Mouse (Mus musculus) cerebellum, adult 18-20 months (tissue): ENCODE measurements around the gene Atp8a1.
A peak's percentile ranks its signal among the peaks of the same experiment; 100 is the strongest.

Experiments used
- DNase-seq, 2 experiments: peaks; one replicate each; pipeline ENCODE4 v3.0.0; 2021

Gene Atp8a1

GRCm38 (mm10) chr5:67669436-67669896 lies 177.8 kb downstream of the Atp8a1 start:
- DNase-seq: peak; percentile 36 to 43

- no peak for DNase-seq
Measured at GRCm38 (mm10) chr5:67662715-67663114, 184.5 kb downstream of the Atp8a1 start.

- DNase-seq: no peak
Measured at GRCm38 (mm10) chr5:67659864-67660263, 187.4 kb downstream of the Atp8a1 start.

- DNase-seq: no peak
Measured at GRCm38 (mm10) chr5:67656821-67657259, 190.4 kb downstream of the Atp8a1 start.

- no peak for DNase-seq
Measured at GRCm38 (mm10) chr5:67655696-67656519, 191.3 kb downstream of the Atp8a1 start.

GRCm38 (mm10) chr5:67654572-67654971 lies 192.7 kb downstream of the Atp8a1 start:
- DNase-seq: peak; percentile 43 to 47

- no peak for DNase-seq
Measured at GRCm38 (mm10) chr5:67653543-67653942, 193.7 kb downstream of the Atp8a1 start.

- DNase-seq: no peak
Measured at GRCm38 (mm10) chr5:67652468-67652867, 194.8 kb downstream of the Atp8a1 start.

- no peak for DNase-seq
Measured at GRCm38 (mm10) chr5:67650021-67650420, 197.2 kb downstream of the Atp8a1 start.

GRCm38 (mm10) chr5:67649156-67649555 lies 198.1 kb downstream of the Atp8a1 start:
- DNase-seq: no peak

GRCm38 (mm10) chr5:67647568-67647967 lies 199.7 kb downstream of the Atp8a1 start:
- peak in 1 of 2 experiments; percentile 23 for DNase-seq

- no peak for DNase-seq
Measured at GRCm38 (mm10) chr5:67646756-67647529, 200.3 kb downstream of the Atp8a1 start.

- no peak for DNase-seq
Measured at GRCm38 (mm10) chr5:67643537-67644255, 203.5 kb downstream of the Atp8a1 start.

- DNase-seq: no peak
Measured at GRCm38 (mm10) chr5:67641406-67642120, 205.7 kb downstream of the Atp8a1 start.

GRCm38 (mm10) chr5:67640596-67641312 lies 206.5 kb downstream of the Atp8a1 start:
- DNase-seq: no peak

GRCm38 (mm10) chr5:67634339-67634738 lies 212.9 kb downstream of the Atp8a1 start:
- DNase-seq: no peak

- no peak for DNase-seq
Measured at GRCm38 (mm10) chr5:67633831-67634268, 213.4 kb downstream of the Atp8a1 start.

- DNase-seq: no peak
Measured at GRCm38 (mm10) chr5:67633138-67633782, 214.0 kb downstream of the Atp8a1 start.

- DNase-seq: no peak
Measured at GRCm38 (mm10) chr5:67631261-67631660, 216.0 kb downstream of the Atp8a1 start.

GRCm38 (mm10) chr5:67629861-67630260 lies 217.4 kb downstream of the Atp8a1 start:
- DNase-seq: no peak

- no peak for DNase-seq
Measured at GRCm38 (mm10) chr5:67629440-67629839, 217.8 kb downstream of the Atp8a1 start.
